Mouse (Mus musculus) lung, postnatal 0 days (tissue): ENCODE results near the gene Pgrmc2.

Source experiments
- CTCF ChIP-seq: IDR thresholded peaks from 2 replicates; pipeline ENCODE4 v1.5.1; 2016; ENCODE audit warnings: antibody characterized with exemption, mild to moderate bottlenecking
- EP300 ChIP-seq: IDR thresholded peaks from 2 replicates; pipeline ENCODE4 v1.6.1; 2016; ENCODE audit warnings: antibody characterized with exemption, mild to moderate bottlenecking, control low read depth

DNA sequence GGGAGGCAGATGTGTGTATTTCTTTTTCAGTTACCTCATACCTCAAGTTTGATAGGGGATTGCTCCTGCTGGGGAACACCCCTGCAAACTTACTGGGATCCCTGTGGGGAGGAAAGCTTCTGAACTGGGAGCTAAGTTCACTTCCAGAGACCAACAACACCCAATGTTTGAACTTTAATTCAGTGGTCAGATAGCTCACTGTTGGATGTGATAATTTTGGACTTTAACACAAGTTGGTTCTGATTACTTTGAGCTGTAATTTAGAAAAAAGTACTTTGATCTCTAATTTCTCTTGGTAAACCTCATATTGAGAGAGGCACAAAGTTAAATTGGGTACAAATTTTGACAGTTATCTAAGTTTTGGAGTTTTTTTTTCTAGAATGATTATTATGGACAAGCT, 4.2 kb upstream of the Pgrmc2 start:
- TF ChIP-seq CTCF (no peak), EP300 (no peak)
